Mouse (Mus musculus): Measurements from ENCODE around the gene Nol11. TPM values are rescaled to one million over a fixed set of nuclear protein-coding genes. Genes with fewer than 3 reads are reported as not detected.
"Not testable (repeated sequence)": the region's sequence is repeated elsewhere in the genome, so short reads cannot be mapped to it uniquely, and the experiment has no call there.

Nol11 gene
- polyA plus RNA-seq, 1 experiment from 2014 or later, result 18.0 TPM

GRCm38 (mm10) chr11:107130879-107131748 lies 58.1 kb downstream of the Nol11 start:
- ATAC-seq (ENCODE audit: low read depth), result peak; percentile 55
- peaks cover 18% of the 10 kb centered on the region for H3K4me1 ChIP-seq (ENCODE audit: control insufficient read depth, low read depth, low read length)
- H3K36me3 ChIP-seq (ENCODE audit: control insufficient read depth, insufficient read depth), result no peaks in the 10 kb centered on the region
- H3K27me3 ChIP-seq (ENCODE audit: control insufficient read depth, insufficient read depth, low read depth, low read length), result no peaks in the 10 kb centered on the region
- peak overlapping the region; percentile 97 for H3K9ac ChIP-seq (ENCODE audit: low read depth, low read length)
- H3K27ac ChIP-seq (ENCODE audit: low read length), result peak overlapping the region; percentile 91
- H3K4me2 ChIP-seq (ENCODE audit: low read depth, low read length), result peak overlapping the region; percentile 81
- WGBS (ENCODE audit: insufficient replicate concordance), result under 1% methylated on average over 44 of the region's 65 CpGs
- peak overlapping the region; percentile 96 for H3K4me3 ChIP-seq (ENCODE audit: low read depth, low read length)
- H3K9me3 ChIP-seq (replicated peaks; ENCODE audit: control insufficient read depth, low read length), result no peaks in the 10 kb centered on the region

GRCm38 (mm10) chr11:107130221-107130788 lies 58.9 kb downstream of the Nol11 start:
- Histone ChIP-seq H3K4me1 (ENCODE audit: control insufficient read depth, low read depth, low read length) (peaks cover 18% of the 10 kb centered on the region), H3K27me3 (ENCODE audit: control insufficient read depth, insufficient read depth, low read depth, low read length) (no peaks in the 10 kb centered on the region), H3K4me2 (ENCODE audit: low read depth, low read length) (peak overlapping the region; percentile 81), H3K9ac (ENCODE audit: low read depth, low read length) (peak overlapping the region; percentile 97), H3K9me3 (replicated peaks; ENCODE audit: control insufficient read depth, low read length) (no peaks in the 10 kb centered on the region), H3K4me3 (ENCODE audit: low read depth, low read length) (peak overlapping the region; percentile 96), H3K27ac (ENCODE audit: low read length) (0 out of 2 replicates have a peak overlapping the region, but pooled peaks have one; percentile 11), H3K36me3 (ENCODE audit: control insufficient read depth, insufficient read depth) (no peaks in the 10 kb centered on the region)
- no peak for ATAC-seq (ENCODE audit: low read depth)
- WGBS (ENCODE audit: insufficient replicate concordance), result under 1% methylated on average over 18 of the region's 18 CpGs

- ATAC-seq (ENCODE audit: low read depth), result no peak
- peaks cover 22% of the 10 kb centered on the region for H3K4me1 ChIP-seq (ENCODE audit: control insufficient read depth, low read depth, low read length)
Measured at GRCm38 (mm10) chr11:107129641-107130040, 59.5 kb downstream of the Nol11 start.

GRCm38 (mm10) chr11:107126716-107127115 lies 62.5 kb downstream of the Nol11 start:
- H3K4me1 ChIP-seq (ENCODE audit: control insufficient read depth, low read depth, low read length), result peaks cover 27% of the 10 kb centered on the region
- not testable (repeated sequence) for H3K36me3 ChIP-seq (ENCODE audit: control insufficient read depth, insufficient read depth); H3K27me3 ChIP-seq (ENCODE audit: control insufficient read depth, insufficient read depth, low read depth, low read length); H3K9me3 ChIP-seq (replicated peaks; ENCODE audit: control insufficient read depth, low read length); H3K9ac ChIP-seq (ENCODE audit: low read depth, low read length); H3K27ac ChIP-seq (ENCODE audit: low read length); H3K4me3 ChIP-seq (ENCODE audit: low read depth, low read length); ATAC-seq (ENCODE audit: low read depth); H3K4me2 ChIP-seq (ENCODE audit: low read depth, low read length)
- WGBS (ENCODE audit: insufficient replicate concordance), result 86% methylated on average over 1 of the region's 2 CpGs

More at GRCm38 (mm10) chr11:107129641-107130040, 59.5 kb downstream of the Nol11 start:
- Histone ChIP-seq H3K9me3 (replicated peaks; ENCODE audit: control insufficient read depth, low read length) (no peaks in the 10 kb centered on the region), H3K27ac (ENCODE audit: low read length) (no peak overlapping the region), H3K4me2 (ENCODE audit: low read depth, low read length) (peak overlapping the region; percentile 81), H3K9ac (ENCODE audit: low read depth, low read length) (no peak overlapping the region), H3K27me3 (ENCODE audit: control insufficient read depth, insufficient read depth, low read depth, low read length) (no peaks in the 10 kb centered on the region), H3K4me3 (ENCODE audit: low read depth, low read length) (peak overlapping the region; percentile 96), H3K36me3 (ENCODE audit: control insufficient read depth, insufficient read depth) (no peaks in the 10 kb centered on the region)
- whole genome bisulfite sequencing (ENCODE audit: insufficient replicate concordance), result 9% methylated on average over 2 of the region's 2 CpGs

DNA sequence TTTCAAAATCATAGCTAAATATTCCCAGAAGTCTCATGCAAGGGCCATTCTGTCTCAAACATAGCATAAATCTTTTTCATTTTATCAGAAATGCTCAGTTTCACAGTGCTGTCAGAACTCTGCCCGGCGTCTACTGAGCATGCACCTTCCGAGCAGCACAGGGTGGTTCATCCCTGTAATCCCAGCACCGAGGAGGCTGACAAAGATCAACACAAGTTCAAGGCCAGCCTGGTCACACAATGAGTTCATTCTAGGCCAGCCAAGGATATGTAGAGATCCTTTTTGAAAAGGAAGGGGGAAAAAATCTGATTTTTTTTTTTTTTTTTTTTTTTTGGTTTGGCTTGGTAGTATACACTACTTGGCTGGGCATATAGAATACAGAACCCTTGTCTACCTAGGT lies 64.2 kb downstream of the Nol11 start:
- H3K36me3 ChIP-seq (ENCODE audit: control insufficient read depth, insufficient read depth), result no peaks in the 10 kb centered on the region
- H3K4me3 ChIP-seq (ENCODE audit: low read depth, low read length), result no peak overlapping the region
- 59% methylated on average over 4 of the region's 4 CpGs for WGBS (ENCODE audit: insufficient replicate concordance)
- H3K4me2 ChIP-seq (ENCODE audit: low read depth, low read length), result no peak overlapping the region
- H3K27me3 ChIP-seq (ENCODE audit: control insufficient read depth, insufficient read depth, low read depth, low read length), result no peaks in the 10 kb centered on the region
- no peak for ATAC-seq (ENCODE audit: low read depth)
- H3K27ac ChIP-seq (ENCODE audit: low read length), result no peak overlapping the region
- no peaks in the 10 kb centered on the region for H3K9me3 ChIP-seq (replicated peaks; ENCODE audit: control insufficient read depth, low read length)
- peaks cover 25% of the 10 kb centered on the region for H3K4me1 ChIP-seq (ENCODE audit: control insufficient read depth, low read depth, low read length)
- H3K9ac ChIP-seq (ENCODE audit: low read depth, low read length), result no peak overlapping the region

GRCm38 (mm10) chr11:107124327-107124731 lies 64.9 kb downstream of the Nol11 start:
- 6% methylated on average over 7 of the region's 7 CpGs for WGBS (ENCODE audit: insufficient replicate concordance)
- Histone ChIP-seq H3K27me3 (ENCODE audit: control insufficient read depth, insufficient read depth, low read depth, low read length) (no peaks in the 10 kb centered on the region), H3K9me3 (replicated peaks; ENCODE audit: control insufficient read depth, low read length) (no peaks in the 10 kb centered on the region), H3K4me2 (ENCODE audit: low read depth, low read length) (peak overlapping the region; percentile 4; the same call in 1 of the 2 replicates), H3K9ac (ENCODE audit: low read depth, low read length) (no peak overlapping the region), H3K4me1 (ENCODE audit: control insufficient read depth, low read depth, low read length) (peaks cover 21% of the 10 kb centered on the region), H3K36me3 (ENCODE audit: control insufficient read depth, insufficient read depth) (no peaks in the 10 kb centered on the region), H3K4me3 (ENCODE audit: low read depth, low read length) (no peak overlapping the region), H3K27ac (ENCODE audit: low read length) (no peak overlapping the region; the same call in 1 of the 2 replicates)
- peak; percentile 74 for ATAC-seq (ENCODE audit: low read depth)

GRCm38 (mm10) chr11:107117789-107118188 lies 71.4 kb downstream of the Nol11 start:
- ATAC-seq (ENCODE audit: low read depth), result no peak
- Histone ChIP-seq H3K4me3 (ENCODE audit: low read depth, low read length) (no peak overlapping the region), H3K9me3 (replicated peaks; ENCODE audit: control insufficient read depth, low read length) (no peaks in the 10 kb centered on the region), H3K27ac (ENCODE audit: low read length) (no peak overlapping the region), H3K36me3 (ENCODE audit: control insufficient read depth, insufficient read depth) (no peaks in the 10 kb centered on the region), H3K9ac (ENCODE audit: low read depth, low read length) (no peak overlapping the region), H3K4me2 (ENCODE audit: low read depth, low read length) (no peak overlapping the region), H3K4me1 (ENCODE audit: control insufficient read depth, low read depth, low read length) (peaks cover 4% of the 10 kb centered on the region), H3K27me3 (ENCODE audit: control insufficient read depth, insufficient read depth, low read depth, low read length) (no peaks in the 10 kb centered on the region)
- WGBS (ENCODE audit: insufficient replicate concordance), result 82% methylated on average over 12 of the region's 12 CpGs
